Mouse (Mus musculus): Measurements from ENCODE around the gene Mtfmt. TPM values are rescaled to one million over a fixed set of nuclear protein-coding genes. Genes with fewer than 3 reads are reported as not detected.

Gene Mtfmt
- polyA plus RNA-seq, 1 experiment, result 22.4 TPM

- Histone ChIP-seq H3K27ac (ENCODE audit: insufficient read depth, low read length) (no peak overlapping the region), H3K36me3 (ENCODE audit: control insufficient read depth, insufficient read depth, low read length, poor library complexity, severe bottlenecking) (no peaks in the 10 kb centered on the region), H3K4me3 (ENCODE audit: low read depth, low read length) (no peak overlapping the region), H3K4me1 (ENCODE audit: control insufficient read depth, insufficient read depth, low read length) (no peaks in the 10 kb centered on the region), H3K9ac (ENCODE audit: low read depth, poor library complexity, severe bottlenecking) (no peak overlapping the region), H3K9me3 (replicated peaks; ENCODE audit: control insufficient read depth, insufficient read depth, low read length, poor library complexity, severe bottlenecking) (no peaks in the 10 kb centered on the region), H3K27me3 (ENCODE audit: control insufficient read depth, insufficient read depth, low read length, poor library complexity, severe bottlenecking) (no peaks in the 10 kb centered on the region)
- TF ChIP-seq POLR2A (IDR thresholded peaks at IDR 0.05; ENCODE audit: insufficient read depth, low read length) (no peak), CTCF (IDR thresholded peaks at IDR 0.05; ENCODE audit: low read depth, low read length) (no peak)
Measured at GRCm38 (mm10) chr9:65430921-65431320, 4.7 kb upstream of the Mtfmt start.

- H3K36me3 ChIP-seq (ENCODE audit: control insufficient read depth, insufficient read depth, low read length, poor library complexity, severe bottlenecking), result no peaks in the 10 kb centered on the region
- no peaks in the 10 kb centered on the region for H3K9me3 ChIP-seq (replicated peaks; ENCODE audit: control insufficient read depth, insufficient read depth, low read length, poor library complexity, severe bottlenecking)
- TF ChIP-seq CTCF (IDR thresholded peaks at IDR 0.05; ENCODE audit: low read depth, low read length) (peak; percentile 78), POLR2A (IDR thresholded peaks at IDR 0.05; ENCODE audit: insufficient read depth, low read length) (no peak), EP300 (IDR thresholded peaks at IDR 0.05; ENCODE audit: insufficient read depth, low read depth, low read length) (no peak)
- no peaks in the 10 kb centered on the region for H3K27me3 ChIP-seq (ENCODE audit: control insufficient read depth, insufficient read depth, low read length, poor library complexity, severe bottlenecking)
- no peak overlapping the region for H3K9ac ChIP-seq (ENCODE audit: low read depth, poor library complexity, severe bottlenecking)
- no peaks in the 10 kb centered on the region for H3K4me1 ChIP-seq (ENCODE audit: control insufficient read depth, insufficient read depth, low read length)
- H3K4me3 ChIP-seq (ENCODE audit: low read depth, low read length), result no peak overlapping the region
- no peak overlapping the region for H3K27ac ChIP-seq (ENCODE audit: insufficient read depth, low read length)
Measured at GRCm38 (mm10) chr9:65432236-65432635, 3.3 kb upstream of the Mtfmt start.

- TF ChIP-seq CTCF (IDR thresholded peaks at IDR 0.05; ENCODE audit: low read depth, low read length), result peak; percentile 82
- TF ChIP-seq EP300 (IDR thresholded peaks at IDR 0.05; ENCODE audit: insufficient read depth, low read depth, low read length), result no peak
- H3K9me3 ChIP-seq (replicated peaks; ENCODE audit: control insufficient read depth, insufficient read depth, low read length, poor library complexity, severe bottlenecking), result no peaks in the 10 kb centered on the region
- H3K9ac ChIP-seq (ENCODE audit: low read depth, poor library complexity, severe bottlenecking), result no peak overlapping the region
- no peaks in the 10 kb centered on the region for H3K27me3 ChIP-seq (ENCODE audit: control insufficient read depth, insufficient read depth, low read length, poor library complexity, severe bottlenecking)
- no peak overlapping the region for H3K27ac ChIP-seq (ENCODE audit: insufficient read depth, low read length)
- no peaks in the 10 kb centered on the region for H3K4me1 ChIP-seq (ENCODE audit: control insufficient read depth, insufficient read depth, low read length)
- H3K36me3 ChIP-seq (ENCODE audit: control insufficient read depth, insufficient read depth, low read length, poor library complexity, severe bottlenecking), result no peaks in the 10 kb centered on the region
- H3K4me3 ChIP-seq (ENCODE audit: low read depth, low read length), result no peak overlapping the region
Measured at GRCm38 (mm10) chr9:65434140-65434539, 1.4 kb upstream of the Mtfmt start.

DNA sequence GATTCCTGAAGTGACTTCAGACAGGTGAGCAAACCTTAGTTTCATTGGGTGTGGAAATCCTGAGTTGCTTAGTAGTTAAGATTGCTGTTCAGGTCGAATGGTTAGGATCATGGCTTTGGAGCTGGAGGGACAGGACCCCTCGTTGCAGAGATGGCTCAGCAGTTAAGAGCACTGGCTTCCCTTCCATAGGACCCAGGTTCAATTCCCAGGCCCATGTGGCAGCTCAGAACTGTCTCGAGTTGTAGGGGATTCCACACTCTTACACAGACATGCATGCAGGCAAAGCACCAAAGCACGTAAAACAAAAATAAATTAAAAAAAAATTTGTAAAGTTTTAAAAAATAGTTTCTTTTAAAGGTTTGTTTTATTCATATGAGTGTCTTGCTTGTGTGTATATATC lies 371 bp upstream of the Mtfmt start:
- no peaks in the 10 kb centered on the region for H3K36me3 ChIP-seq (ENCODE audit: control insufficient read depth, insufficient read depth, low read length, poor library complexity, severe bottlenecking)
- H3K4me1 ChIP-seq (ENCODE audit: control insufficient read depth, insufficient read depth, low read length), result no peaks in the 10 kb centered on the region
- no peak overlapping the region for H3K9ac ChIP-seq (ENCODE audit: low read depth, poor library complexity, severe bottlenecking)
- H3K4me3 ChIP-seq (ENCODE audit: low read depth, low read length), result no peak overlapping the region
- H3K27ac ChIP-seq (ENCODE audit: insufficient read depth, low read length), result no peak overlapping the region
- no peaks in the 10 kb centered on the region for H3K9me3 ChIP-seq (replicated peaks; ENCODE audit: control insufficient read depth, insufficient read depth, low read length, poor library complexity, severe bottlenecking)
- H3K27me3 ChIP-seq (ENCODE audit: control insufficient read depth, insufficient read depth, low read length, poor library complexity, severe bottlenecking), result no peaks in the 10 kb centered on the region
- TF ChIP-seq EP300 (IDR thresholded peaks at IDR 0.05; ENCODE audit: insufficient read depth, low read depth, low read length) (no peak), CTCF (IDR thresholded peaks at IDR 0.05; ENCODE audit: low read depth, low read length) (no peak), POLR2A (IDR thresholded peaks at IDR 0.05; ENCODE audit: insufficient read depth, low read length) (no peak)

DNA sequence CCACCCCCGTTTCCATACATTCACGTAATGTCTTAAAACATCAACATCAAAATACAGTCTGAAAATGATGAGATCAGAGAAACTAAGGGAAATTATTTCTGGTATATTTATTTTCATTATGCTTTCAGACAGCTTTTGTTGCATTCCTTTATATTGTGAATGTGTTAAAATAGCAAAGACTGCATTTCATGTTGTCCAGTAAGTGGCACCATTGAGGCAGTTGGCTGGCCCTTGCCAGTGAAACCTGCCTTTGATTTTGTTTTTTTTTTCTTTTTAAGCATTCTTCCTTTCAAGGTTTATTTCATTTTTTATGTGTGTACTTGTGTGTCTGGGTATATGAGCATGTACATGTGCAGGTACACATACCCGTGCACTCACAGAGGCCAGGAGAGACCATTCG lies 9.1 kb downstream of the Mtfmt start:
- no peak for TF ChIP-seq EP300 (IDR thresholded peaks at IDR 0.05; ENCODE audit: insufficient read depth, low read depth, low read length)
- no peak for TF ChIP-seq POLR2A (IDR thresholded peaks at IDR 0.05; ENCODE audit: insufficient read depth, low read length)
- TF ChIP-seq CTCF (IDR thresholded peaks at IDR 0.05; ENCODE audit: low read depth, low read length), result no peak
- Histone ChIP-seq H3K27me3 (ENCODE audit: control insufficient read depth, insufficient read depth, low read length, poor library complexity, severe bottlenecking) (no peaks in the 10 kb centered on the region), H3K9me3 (replicated peaks; ENCODE audit: control insufficient read depth, insufficient read depth, low read length, poor library complexity, severe bottlenecking) (no peaks in the 10 kb centered on the region), H3K4me3 (ENCODE audit: low read depth, low read length) (no peak overlapping the region), H3K36me3 (ENCODE audit: control insufficient read depth, insufficient read depth, low read length, poor library complexity, severe bottlenecking) (peaks cover 19% of the 10 kb centered on the region), H3K4me1 (ENCODE audit: control insufficient read depth, insufficient read depth, low read length) (no peaks in the 10 kb centered on the region), H3K27ac (ENCODE audit: insufficient read depth, low read length) (no peak overlapping the region), H3K9ac (ENCODE audit: low read depth, poor library complexity, severe bottlenecking) (no peak overlapping the region)

- Histone ChIP-seq H3K9ac (ENCODE audit: low read depth, poor library complexity, severe bottlenecking) (no peak overlapping the region), H3K27ac (ENCODE audit: insufficient read depth, low read length) (no peak overlapping the region), H3K4me1 (ENCODE audit: control insufficient read depth, insufficient read depth, low read length) (no peaks in the 10 kb centered on the region), H3K27me3 (ENCODE audit: control insufficient read depth, insufficient read depth, low read length, poor library complexity, severe bottlenecking) (no peaks in the 10 kb centered on the region), H3K9me3 (replicated peaks; ENCODE audit: control insufficient read depth, insufficient read depth, low read length, poor library complexity, severe bottlenecking) (no peaks in the 10 kb centered on the region), H3K36me3 (ENCODE audit: control insufficient read depth, insufficient read depth, low read length, poor library complexity, severe bottlenecking) (peaks cover 28% of the 10 kb centered on the region), H3K4me3 (ENCODE audit: low read depth, low read length) (no peak overlapping the region)
- no peak for TF ChIP-seq CTCF (IDR thresholded peaks at IDR 0.05; ENCODE audit: low read depth, low read length)
- no peak for TF ChIP-seq POLR2A (IDR thresholded peaks at IDR 0.05; ENCODE audit: insufficient read depth, low read length)
- TF ChIP-seq EP300 (IDR thresholded peaks at IDR 0.05; ENCODE audit: insufficient read depth, low read depth, low read length), result no peak
Measured at GRCm38 (mm10) chr9:65447951-65448350, 12.4 kb downstream of the Mtfmt start.
